Mouse (Mus musculus) liver, adult (tissue): Measurements from ENCODE around the gene Angptl7.

Source experiments
- GATA4 ChIP-seq: IDR thresholded peaks from 2 replicates; pipeline ENCODE4 v1.6.1; 2014; ENCODE audit warnings: mild to moderate bottlenecking, low read length; ENCODE audit not compliant: insufficient replicate concordance

Gene Angptl7

GRCm38 (mm10) chr4:148500410-148500867 lies at the start of gene Angptl7:
TSS of gene Angptl7 (minus strand) at chr4:148500460.
- TF ChIP-seq GATA4, result no peak

- TF ChIP-seq GATA4, result no peak
Measured at GRCm38 (mm10) chr4:148549106-148549505, 48.8 kb upstream of the Angptl7 start.

DNA sequence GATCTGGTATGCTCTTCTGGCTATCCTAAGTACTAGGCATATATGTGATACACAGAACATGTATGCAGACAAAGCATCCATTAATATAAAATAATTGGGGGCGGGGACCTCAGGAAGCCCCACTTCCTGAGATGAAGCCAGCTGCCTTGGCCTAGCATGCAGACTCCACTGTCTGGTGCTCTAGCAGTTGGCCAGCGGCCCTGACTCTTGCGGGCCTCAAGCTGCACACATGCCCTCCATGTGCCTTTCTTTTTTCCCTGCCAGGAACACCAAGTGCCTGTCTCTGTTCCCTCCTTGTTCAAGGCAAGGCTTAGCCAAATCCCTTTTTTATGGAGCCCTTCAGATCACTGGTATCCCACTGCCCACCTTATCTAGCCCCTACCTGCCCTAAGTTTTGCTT lies 35.6 kb upstream of the Angptl7 start:
- TF ChIP-seq GATA4, result no peak

- TF ChIP-seq GATA4, result no peak
Measured at GRCm38 (mm10) chr4:148533613-148534328, 33.5 kb upstream of the Angptl7 start.

GRCm38 (mm10) chr4:148532516-148532915 lies 32.3 kb upstream of the Angptl7 start:
- no peak for TF ChIP-seq GATA4

- TF ChIP-seq GATA4, result no peak
Measured at GRCm38 (mm10) chr4:148531341-148531740, 31.1 kb upstream of the Angptl7 start.

- no peak for TF ChIP-seq GATA4
Measured at GRCm38 (mm10) chr4:148530778-148531177, 30.5 kb upstream of the Angptl7 start.

DNA sequence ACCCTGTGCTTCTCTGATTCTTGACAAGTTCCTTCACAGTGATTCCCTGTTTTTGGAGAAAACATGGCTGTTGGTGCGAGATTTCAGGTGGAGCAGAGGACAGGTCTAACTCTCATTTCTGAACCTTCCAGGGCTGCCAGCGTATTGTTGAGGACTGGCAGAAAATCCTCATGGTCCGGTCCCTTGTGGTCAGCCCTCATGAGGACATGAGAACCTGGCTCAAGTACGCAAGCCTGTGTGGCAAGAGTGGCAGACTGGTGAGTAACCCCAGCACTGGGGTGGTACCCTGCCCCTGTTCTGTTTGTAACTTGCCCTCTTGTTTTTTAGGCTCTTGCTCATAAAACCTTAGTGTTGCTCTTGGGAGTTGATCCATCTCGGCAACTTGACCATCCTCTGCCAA lies 30.1 kb upstream of the Angptl7 start:
- TF ChIP-seq GATA4, result no peak

DNA sequence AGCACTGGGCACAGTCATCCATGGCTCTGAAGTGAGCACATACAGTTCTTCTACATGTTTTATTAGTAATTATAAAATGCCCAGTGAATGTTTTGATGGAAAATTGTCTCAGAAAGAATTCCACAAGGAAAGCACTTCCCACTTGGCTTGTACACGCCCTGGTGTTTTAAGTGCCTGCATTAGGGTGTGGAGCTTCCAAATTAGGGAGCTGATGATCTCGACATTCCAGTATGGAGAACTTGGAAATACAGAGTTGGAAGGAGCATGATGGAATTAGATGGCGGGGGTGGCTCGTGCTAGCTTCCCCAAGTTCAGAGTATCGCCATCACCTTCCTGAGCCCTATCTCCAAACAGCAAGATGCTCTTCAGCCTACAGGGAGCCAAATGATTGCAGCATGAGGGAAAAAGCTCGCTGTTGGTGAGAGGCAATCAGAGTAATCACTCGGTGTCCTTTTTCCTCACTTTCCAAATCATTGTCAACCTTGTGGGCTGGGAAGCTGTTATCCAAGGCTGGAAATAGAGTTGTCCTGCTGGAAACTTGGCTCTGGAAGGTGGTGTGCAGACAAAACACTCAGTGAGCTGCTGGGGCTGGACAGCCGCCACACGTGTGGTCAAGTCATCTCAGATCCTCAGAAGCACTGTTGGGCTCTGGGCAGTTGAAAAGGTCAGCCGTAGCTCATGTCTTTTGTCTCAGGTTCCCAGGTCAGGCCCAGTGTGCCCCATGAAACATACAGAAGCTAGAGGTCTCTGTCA lies 27.1 kb upstream of the Angptl7 start:
- TF ChIP-seq GATA4, result no peak

DNA sequence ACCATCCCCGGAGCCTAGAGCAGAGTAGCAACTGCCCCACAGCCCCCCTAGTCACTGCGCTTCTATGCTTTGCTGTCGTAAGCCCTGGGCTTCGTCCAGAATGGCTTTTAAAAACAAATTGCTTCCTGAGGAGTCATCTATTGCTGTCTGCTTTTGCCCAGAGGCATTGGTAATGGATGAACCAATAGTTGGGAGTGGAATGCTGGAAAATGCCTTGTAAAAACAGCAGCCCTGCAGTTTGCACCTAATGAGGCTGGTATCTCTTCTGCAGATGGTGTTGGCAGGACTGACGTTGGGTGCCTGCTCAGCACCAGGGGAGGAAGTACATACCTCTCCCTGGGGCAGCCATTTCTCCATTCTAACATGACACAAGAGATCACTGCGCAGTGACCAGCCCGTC lies 23.3 kb upstream of the Angptl7 start:
- no peak for TF ChIP-seq GATA4

- TF ChIP-seq GATA4, result no peak
Measured at GRCm38 (mm10) chr4:148518235-148518795, 18.1 kb upstream of the Angptl7 start.

- no peak for TF ChIP-seq GATA4
Measured at GRCm38 (mm10) chr4:148517809-148518208, 17.5 kb upstream of the Angptl7 start.

DNA sequence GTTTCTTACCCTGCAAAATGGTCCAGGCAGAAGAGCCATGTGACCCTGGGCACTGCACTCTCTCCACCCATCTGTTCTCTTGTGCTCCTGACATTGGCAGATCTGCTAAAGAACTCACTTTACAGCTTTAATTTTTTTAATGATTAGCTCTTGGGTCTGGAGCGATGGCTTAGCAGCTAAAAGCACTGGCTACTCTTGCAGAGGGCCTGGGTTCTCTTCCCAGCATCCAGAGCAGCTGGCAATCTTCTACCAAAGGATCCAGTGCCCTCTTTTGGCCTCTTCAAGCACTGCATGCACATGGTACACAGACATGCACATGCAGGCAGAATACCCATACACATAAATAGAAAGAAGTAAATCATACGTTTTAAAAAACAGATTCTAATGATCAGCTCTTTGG lies 15.1 kb upstream of the Angptl7 start:
- TF ChIP-seq GATA4, result no peak

- TF ChIP-seq GATA4, result no peak
Measured at GRCm38 (mm10) chr4:148513021-148513559, 12.8 kb upstream of the Angptl7 start.

DNA sequence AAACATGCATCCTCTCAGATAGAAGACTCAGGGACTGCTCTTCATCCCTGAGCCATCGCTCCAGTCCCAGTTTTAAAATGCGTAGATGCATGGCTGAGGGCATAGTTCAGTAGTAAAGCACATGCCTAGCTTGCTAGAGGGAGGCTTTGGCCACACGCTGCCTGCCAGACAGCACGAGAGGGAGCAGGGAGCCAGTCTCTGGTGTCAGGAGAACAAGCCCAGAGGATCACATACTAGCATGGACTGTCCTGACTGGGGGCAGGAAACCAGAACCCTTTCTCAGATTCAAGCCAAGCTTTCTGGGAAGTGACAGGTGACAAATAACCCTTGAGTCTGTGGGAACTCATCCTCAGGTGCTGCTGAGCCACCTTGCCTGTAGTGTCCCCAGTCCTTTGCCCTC lies 11.1 kb upstream of the Angptl7 start:
- TF ChIP-seq GATA4, result no peak

- TF ChIP-seq GATA4, result no peak
Measured at GRCm38 (mm10) chr4:148510691-148511090, 10.4 kb upstream of the Angptl7 start.
